Mouse (Mus musculus): ENCODE results near the gene Ddx46.
A peak's percentile ranks its signal among the peaks of the same experiment; 100 is the strongest.
"Not testable (repeated sequence)": the region's sequence is repeated elsewhere in the genome, so short reads cannot be mapped to it uniquely, and the experiment has no call there.

Ddx46 gene

DNA sequence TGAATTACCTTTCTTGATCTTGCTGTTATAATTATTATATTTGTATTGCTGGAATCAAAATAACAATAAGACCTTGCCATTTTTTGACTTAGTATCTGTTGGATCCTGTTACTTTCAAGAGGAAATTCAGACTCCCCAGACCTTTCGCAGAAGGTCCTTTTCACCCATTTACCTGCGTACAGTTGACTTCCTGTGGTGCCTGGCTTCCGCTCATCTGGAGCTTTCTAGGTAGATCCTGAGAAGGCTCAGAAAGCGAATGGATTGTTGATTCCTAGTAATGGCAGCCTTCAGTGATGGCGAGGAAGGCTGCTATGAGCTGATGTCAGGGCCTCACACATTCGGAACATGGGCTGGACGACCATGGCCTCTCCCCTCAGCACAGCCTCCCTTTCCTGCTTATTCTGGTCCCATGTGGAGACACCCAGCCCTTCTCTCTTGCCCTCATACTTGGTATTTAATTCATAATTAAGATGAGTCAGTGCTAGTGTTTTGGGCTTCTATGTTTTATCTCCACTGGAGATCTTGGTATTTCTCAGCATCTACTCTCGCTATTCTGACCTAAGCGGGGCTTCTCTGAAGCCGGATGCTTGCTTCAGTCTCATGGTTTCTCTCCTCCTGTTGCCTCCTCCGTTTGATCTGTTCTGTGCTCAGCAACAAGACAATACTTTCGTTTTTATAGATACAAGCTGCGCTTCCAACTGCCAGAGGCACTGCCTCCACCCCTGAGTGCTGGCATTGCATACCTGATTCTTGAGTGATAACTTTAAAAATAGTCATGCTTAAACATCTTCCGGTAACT is 1.6 kb downstream of the Ddx46 start:
- DNase-seq (ENCODE audit: low spot score in 2 of 2), result no peak

DNA sequence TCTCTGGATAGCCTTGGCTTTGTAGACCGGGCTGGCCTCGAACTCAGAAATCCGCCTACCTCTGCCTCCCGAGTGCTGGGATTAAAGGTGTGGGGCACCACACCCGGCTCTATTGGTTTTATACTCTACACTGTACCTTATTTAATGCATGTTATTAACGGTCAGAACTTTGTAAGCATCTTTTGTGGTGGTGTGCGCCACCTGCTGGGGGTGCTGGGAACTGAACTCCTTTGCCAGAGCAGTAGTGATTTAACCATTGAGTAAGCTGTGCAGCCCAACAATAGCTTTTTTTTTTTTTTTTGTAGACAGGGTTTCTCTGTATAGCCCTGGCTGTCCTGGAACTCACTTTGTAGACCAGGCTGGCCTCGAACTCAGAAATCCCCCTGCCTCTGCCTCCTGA is 5.7 kb downstream of the Ddx46 start:
- peak; percentile 63 to 68 for DNase-seq (ENCODE audit: low spot score in 2 of 2)

DNA sequence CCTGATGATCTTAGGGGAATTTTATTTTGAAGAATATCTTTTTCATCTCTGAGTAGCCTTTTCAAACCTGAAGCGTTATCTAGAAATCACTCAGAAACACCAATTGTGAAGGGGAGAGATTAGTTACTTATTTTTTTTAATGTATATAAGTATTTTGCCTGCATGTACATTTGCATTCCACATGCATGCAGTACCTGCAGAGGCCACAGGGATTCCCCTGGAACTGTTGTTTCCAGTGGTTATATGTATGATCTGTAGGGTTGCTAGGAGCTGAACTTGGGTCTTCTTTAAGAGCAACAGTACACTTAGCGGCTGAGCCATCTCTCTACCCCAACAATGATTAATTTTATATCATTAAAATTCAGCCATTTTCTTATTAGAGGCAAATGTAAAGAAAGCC is 9.7 kb downstream of the Ddx46 start:
- DNase-seq (ENCODE audit: low spot score in 2 of 2), result peak in 1 of 2 experiments; percentile 8

DNA sequence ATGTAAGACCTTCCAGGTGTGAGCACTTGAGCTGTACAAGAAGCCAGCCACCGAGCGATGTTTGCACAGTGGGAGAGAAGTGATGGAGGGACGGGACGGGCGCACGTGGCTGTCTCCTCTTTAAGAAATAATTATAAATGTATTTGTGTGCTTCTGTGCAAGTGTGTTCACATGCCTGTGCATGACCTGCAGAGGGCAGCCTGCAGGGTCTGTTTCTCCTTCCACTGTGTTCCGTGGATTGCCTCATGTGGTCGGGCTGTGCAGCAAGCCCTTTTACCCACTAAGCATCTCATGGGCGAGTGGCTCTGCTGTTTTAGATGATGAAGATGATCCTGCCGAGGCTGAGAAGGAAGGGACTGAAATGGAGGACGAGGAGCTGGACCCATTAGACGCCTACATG is 15.3 kb downstream of the Ddx46 start:
- no peak for DNase-seq (ENCODE audit: low spot score in 2 of 2)

DNA sequence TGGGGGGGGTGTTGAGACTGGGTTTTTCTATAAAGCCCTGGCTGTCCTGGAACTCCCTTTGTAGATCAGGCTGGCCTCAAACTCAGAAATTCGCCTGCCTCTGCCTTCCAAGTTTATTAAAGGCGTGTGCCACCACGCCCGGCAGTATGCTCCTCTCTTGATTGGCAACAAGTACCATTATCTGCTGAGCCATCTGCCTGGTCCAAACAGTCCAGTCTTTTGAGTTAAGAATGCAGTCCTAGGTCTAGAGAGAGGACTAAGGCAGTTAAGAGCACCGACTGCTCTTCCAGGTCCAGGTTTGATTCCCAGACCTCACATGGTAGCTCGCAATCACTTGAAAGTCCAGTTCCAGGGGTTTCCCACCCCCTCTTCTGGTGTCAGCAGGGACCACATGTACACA is 16.2 kb downstream of the Ddx46 start:
- no peak for DNase-seq (ENCODE audit: low spot score in 2 of 2)

DNA sequence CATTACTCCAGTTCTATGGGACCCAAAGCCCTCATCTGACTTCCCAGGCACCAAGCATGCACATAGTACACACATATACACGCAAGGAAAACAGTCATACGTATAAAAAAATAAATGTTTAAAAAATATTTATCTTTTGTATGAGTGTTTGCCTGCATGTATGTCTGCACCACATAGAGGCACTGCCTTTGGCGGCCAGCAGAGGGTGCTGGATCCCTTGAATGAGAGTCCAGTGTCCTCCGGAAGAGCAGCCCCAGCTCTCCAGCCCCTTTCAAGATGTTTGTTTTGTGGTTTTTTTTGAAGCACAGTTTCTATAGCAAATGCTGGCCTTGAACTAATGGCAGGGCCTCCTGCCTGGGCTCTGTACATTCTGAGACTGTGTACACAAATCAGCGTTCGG is 33.7 kb downstream of the Ddx46 start:
- DNase-seq (ENCODE audit: low spot score in 2 of 2), result peak in 1 of 2 experiments; percentile 48

DNA sequence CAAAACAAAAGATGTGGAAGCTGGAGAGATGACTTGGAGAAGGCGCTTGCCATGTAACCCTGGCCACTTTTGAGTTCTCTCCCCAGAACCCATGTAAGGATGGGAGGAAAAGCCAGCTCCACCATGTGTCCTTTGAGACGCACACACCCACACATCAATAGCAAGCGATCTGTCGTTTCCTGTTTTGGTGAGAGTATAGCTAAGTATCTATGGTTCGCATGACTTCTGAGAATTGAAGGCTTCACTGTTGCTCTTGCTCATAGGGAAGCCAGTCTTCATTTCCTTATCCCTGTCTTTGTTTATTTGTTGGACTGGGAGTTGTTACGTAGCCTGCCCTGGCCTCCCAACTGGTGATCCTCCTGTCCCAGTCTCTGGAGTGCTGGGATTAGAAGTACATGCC is 37.9 kb downstream of the Ddx46 start:
- no peak for DNase-seq (ENCODE audit: low spot score in 2 of 2)

DNA sequence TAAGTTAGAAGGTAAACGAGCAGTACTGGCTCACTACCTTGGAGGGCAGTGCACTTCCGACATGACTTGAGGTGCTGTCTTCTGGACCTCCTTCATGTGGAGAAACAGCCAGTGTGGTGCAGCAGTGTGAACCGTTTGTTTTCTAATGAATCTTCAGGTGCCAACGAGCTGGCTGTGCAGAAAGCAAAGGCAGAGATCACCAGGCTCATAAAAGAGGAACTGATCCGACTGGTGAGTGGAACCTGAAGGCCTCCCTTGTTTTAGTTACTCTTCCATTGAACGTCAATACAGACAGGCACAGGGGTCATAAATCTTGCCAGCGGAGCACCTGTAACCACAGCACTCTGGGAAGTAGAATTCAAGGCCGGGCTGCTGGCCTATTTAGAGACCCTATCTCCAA is 42.5 kb downstream of the Ddx46 start:
- no peak for DNase-seq (ENCODE audit: low spot score in 2 of 2)

DNA sequence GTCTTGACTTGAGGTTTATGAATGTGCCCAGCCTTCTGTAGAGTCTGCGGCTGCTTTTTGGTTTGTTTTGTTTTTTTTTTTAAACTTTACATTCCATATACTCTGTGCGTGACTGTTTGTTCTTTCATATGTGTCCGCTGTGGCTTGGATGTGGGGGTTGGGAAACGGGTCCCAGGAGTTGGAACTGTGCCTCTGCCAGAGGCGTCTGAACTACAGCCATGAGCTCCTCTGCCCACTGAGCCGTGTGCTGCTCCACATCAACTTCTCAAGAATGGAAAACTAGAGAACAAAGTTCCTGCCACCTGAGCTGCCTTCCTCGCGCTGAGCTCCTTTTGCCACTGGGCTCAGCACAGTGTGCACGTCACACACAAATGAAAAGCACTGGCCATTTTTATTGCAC is 47.4 kb downstream of the Ddx46 start:
- no peak for DNase-seq (ENCODE audit: low spot score in 2 of 2)

DNA sequence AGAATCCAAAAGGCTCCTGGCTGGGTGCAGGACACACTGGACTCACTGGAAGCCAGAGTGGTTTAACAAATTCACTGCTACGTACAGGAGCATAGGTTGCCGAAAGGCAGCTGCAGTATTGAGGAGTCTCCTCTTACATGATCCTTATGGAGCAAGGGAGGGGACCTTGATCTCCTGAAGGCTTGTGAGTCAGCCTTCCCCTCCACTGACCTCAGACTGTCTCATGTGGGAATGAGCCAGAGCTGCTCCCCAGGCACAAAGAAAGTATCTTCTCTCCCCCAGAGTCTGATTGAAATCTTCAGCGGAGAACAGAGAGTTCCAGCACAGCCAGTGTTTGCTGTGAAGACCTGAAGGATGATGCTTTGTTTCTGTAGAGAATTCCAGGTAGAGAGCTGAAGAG is 48.8 kb downstream of the Ddx46 start:
- no peak for DNase-seq (ENCODE audit: low spot score in 2 of 2)

DNA sequence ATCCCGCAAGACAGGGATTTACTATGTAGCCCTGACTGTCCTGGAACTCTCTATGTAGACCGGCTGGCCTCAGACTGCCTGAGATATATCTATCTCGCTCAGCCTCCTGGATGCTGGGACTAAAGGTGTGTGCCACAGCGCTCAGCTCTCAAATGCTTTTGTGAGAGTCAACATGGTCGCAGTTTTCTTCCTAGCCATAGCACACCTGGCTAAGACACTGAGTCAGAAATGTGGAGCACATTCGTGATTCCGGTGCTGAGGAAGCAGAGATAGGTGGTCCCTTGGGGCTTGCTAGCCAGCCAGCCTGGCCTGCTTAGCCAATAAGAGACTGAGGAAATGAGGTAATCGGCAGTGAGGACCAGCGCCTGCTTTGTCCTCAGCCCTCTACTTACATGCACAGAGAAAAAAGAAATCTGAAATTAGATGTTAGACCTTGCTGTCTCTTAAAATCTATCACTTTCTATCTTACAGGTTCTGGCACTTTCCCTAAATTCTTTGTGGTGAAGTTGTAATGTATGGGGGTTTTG is 51.3 kb downstream of the Ddx46 start:
- no peak for DNase-seq (ENCODE audit: low spot score in 2 of 2)

DNA sequence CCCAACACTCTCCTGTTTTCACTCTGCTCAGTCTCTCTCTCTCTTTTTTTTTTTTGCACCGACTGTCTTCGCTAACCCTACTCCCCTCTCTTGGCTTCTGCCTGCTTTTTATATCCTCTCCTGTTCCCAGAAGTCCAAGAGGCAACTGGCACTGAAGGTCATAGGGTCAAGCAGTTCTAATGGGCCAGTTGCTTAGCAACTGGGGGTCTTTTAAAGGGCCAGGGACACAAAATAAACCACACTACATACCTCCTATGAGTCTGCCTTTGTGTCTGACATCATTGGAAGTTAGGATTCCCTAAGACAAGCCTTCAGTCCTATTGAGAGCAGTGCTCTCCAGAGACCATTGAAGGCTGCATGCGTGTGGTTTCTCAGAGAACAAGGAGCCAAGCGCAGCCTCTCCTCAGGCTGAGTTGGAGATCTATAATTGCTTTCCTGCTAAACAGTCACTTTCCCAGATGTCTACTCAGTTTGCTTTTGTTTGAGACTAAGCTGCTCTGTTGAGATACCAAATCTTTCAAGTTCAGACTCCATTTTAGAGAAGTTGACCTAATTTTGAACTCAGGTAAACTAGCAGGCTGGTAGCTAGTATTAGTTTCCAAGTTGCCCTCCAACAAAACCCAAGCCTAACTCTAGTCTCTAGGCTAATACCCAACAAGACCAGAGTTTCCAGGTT is 53.2 kb downstream of the Ddx46 start:
- DNase-seq (ENCODE audit: low spot score in 2 of 2), result no peak

DNA sequence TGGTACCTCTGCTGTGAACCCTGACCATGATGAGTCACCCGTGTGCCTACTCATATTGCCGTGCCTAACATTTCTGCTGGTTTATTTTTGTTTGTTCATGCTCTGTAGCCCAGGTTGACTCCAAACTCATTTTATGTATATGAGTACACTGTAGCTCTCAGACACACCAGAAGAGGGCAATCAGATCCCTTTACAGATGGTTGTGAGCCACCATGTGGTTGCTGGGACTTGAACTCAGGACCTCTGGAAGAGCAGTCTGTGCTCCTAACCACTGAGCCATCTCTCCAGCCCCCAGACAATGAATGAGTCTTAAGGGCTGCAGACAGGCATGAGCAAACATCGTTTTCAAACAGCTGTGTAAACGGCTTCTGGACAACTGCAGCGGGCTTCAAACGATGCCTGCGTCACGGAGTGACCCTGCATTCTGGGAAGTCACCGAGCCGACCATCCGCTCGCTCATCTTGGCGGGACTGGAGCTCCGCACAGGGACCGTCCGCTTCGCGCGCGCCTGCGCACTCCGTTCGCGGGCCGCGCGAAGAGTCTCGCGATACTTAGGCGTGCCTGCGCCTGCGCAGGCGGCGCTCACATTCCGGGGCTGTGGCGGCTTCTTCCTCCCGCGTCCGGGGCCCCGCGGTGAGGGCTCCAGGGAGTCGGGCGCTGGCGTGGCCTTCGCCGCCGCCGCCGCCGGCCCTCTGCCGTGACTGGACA is 57.9 kb downstream of the Ddx46 start, which contains the start of gene B230219D22Rik:
B230219D22Rik (plus strand) TSS at position 590 of the 708 bp plus-strand sequence.
- peak; percentile 83 to 94 for DNase-seq (ENCODE audit: low spot score in 2 of 2)

DNA sequence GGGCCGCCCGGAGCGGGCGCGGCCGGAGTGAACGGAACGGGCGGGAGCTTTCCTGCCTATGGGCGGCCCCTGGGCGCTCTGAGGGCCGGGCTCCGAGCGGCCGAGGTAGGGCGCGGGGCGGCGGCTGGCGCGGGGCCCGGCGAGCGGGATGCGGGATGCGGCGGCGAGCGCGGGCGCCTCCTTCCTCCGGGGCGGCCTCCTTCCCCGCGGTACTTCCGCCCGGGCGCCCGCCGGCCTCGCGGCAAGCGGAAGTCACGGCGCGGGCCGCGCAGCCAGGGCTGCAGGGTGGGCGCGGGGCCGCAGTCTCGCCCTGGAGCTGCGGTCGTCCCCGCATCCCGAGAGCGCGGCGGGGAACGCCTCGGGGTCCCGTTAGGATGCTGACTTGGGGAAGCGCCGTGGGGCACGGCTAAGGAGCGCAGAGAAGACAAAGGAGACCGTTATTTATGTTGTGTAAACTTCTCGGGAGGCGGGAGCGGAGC is 58.5 kb downstream of the Ddx46 start:
- no peak for DNase-seq (ENCODE audit: low spot score in 2 of 2)

DNA sequence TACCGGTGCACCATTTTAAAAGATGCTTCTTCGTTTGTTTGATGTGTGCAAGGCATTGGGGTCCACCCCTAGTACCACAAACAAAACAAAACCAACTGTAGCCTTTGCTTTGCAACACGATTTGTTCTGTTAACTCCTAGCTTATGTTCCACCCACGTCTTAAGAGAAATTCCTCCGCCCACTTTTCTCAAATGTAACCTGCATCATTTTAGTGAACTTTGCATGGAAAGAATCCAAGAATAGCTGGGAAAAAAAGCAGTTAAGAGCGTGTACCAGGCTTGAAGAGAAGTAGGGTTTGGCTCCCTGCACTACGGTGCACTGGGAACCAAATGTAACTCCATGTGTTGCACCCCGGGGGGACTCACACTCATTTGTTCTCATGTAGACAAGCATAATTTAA is 59.3 kb downstream of the Ddx46 start:
- DNase-seq (ENCODE audit: low spot score in 2 of 2), result no peak

DNA sequence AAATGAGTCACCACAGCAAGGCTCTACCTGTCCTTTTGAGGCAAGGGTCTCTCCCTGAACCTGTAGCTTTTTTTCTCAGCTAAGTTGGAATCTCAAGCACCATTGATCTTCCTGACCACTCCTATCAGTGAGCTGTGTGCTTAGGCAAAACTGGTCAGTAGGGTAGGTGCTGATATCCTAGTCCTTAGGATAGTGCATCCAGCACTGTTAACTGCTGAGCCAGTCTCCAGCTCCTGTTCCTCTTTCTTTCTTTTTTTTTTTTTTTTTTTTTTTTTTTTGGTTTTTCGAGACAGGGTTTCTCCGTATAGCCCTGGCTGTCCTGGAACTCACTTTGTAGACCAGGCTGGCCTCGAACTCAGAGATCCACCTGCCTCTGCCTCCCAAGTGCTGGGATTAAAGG is 61.2 kb downstream of the Ddx46 start:
- DNase-seq (ENCODE audit: low spot score in 2 of 2), result not testable (repeated sequence)

DNA sequence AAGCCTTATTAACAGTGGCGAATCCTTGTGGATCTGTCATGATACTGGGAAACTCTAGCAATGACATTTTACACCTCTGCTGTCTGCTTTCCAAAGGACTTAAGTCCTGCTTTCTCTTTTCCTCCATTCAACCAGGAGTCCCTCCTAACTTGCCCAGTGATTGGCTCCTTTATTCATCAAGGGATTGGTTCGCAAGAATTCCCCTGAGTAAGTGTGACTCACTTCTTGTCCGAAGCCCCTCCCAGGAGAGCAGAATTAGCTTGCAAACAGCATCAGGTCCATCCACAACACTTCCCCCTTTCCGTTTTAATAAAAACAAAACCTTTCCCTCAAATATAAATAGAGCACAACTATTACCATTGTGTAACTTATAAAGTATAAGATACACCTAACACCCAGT is 69.5 kb downstream of the Ddx46 start:
- DNase-seq (ENCODE audit: low spot score in 2 of 2), result no peak

DNA sequence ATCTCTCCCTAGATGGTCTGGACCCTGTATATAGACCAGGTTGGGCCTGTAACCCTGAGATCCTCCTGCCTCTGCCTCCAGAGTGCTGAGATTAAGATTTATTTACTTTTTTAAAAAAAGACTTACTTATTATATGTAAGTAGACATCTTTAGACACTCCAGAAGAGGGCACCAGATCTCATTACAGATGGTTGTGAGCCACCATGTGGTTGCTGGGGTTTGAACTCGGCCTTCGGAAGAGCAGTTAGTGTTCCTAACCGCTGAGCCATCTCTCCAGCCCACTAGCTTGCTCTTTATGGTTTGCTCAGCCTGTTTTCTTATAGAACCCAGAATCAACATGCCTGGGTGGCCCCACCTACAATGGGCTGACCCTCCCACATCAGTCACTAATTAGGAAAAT is 78.0 kb downstream of the Ddx46 start:
- no peak for DNase-seq (ENCODE audit: low spot score in 2 of 2)

DNA sequence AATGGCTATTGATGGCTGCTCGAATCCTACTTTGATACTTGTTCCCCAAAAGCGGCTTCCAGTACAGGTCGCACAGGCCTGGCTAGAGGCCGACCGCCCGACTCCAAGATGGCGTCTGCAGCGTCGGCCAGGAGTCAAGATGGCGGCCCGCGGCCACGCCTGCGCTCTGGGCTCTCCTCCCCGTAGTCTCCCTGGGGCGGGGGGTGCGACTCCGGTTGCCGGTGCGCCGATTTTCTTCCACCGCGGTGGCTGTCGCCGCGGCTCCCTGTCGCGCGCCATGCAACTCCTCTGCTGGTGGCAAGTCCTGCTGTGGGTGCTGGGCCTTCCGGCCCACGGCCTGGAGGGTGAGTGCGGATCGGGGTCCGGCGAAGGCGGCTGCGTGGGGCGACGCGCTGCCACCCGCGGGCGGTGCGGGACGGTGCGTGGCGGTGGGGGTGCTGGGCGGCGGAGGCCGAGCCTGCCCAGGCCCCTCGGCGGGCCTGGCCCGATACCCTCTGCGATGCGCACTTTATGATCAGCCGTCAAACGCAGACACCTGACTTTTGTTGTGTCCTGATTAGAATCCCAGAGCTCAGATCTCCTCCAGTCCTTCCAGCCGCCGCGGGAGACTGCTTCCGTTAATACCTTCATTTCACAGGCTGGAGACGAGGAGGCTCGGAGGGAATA is 79.8 kb downstream of the Ddx46 start, which contains the start of gene Txndc15:
Txndc15 (plus strand) TSS at position 150 of the 666 bp plus-strand sequence.
- peak; percentile 82 to 92 for DNase-seq (ENCODE audit: low spot score in 2 of 2)

DNA sequence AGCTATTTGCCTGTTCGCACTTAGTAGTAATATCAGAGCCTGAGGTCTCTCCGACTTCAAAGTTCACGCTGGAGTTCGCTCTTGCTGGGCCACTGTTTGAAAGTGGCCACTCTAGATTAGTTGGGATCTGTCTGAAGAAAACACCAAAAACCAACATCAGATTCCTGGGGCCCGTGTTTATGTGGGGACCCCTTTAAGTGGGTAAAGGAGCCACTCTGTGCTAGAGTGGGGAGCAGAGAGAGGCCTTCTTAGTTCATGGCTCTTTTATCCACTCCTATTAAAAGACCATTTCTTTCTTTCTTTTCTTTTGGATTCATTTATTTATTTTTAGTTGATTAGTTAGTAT is 80.3 kb downstream of the Ddx46 start:
- no peak for DNase-seq (ENCODE audit: low spot score in 2 of 2)

DNA sequence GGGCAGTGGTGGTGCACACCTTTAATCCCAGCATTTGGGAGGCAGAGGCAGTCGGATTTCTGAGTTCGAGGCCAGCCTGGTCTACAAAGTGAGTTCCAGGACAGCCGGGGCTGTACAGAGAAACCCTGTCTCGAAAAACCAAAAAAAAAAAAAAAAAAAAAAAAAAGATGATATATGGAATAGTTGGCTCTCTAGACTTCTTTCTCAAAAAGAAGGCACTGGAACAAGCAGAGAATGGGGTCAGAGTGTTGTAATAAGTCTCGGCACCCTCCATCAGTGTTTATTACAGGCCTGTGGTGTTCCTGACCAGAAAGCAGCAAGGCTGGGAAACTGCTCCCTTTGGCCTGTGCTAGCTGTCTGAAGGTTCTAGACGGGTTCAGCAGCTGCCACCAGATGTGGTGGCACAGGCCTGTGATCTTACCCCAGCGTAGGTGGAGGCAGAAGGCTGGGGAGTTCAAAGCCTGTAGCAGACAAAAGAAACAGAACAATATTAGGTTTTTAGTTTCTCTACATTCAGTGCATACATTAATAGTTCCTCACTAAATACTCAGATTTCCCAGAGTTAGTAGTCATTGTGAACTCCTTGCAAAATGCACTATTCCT is 81.2 kb downstream of the Ddx46 start:
- no peak for DNase-seq (ENCODE audit: low spot score in 2 of 2)
